Mouse (Mus musculus) kidney, postnatal 4 days (tissue): ENCODE measurements around the gene Tmem230.
A peak's percentile ranks its signal among the peaks of the same experiment; 100 is the strongest.

Experiments
- DNase-seq, 2 experiments: peaks; one replicate each; pipeline ENCODE4 v3.0.0; 2021; ENCODE audit warnings: mixed read lengths in 2 of 2

Tmem230 gene

DNA sequence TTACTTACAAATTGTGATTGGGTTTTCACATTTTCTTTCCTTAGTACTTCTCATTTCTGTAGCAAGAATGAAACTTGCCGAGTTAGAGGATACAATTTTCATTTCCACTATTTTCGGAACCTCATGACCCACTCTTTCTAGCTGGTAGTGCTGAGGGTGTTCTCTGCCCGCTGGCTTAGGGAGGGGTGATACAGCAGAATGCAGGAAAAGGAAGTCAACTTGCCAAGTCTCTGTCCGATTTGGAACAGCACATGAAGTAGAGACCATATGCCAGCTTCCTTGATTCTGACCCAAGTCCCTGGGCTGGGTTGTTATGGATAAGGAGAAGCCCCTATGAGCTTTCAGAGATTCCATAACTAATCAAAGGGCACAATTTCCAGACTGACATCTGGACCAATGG is 23.2 kb downstream of the Tmem230 start:
- no peak for DNase-seq

DNA sequence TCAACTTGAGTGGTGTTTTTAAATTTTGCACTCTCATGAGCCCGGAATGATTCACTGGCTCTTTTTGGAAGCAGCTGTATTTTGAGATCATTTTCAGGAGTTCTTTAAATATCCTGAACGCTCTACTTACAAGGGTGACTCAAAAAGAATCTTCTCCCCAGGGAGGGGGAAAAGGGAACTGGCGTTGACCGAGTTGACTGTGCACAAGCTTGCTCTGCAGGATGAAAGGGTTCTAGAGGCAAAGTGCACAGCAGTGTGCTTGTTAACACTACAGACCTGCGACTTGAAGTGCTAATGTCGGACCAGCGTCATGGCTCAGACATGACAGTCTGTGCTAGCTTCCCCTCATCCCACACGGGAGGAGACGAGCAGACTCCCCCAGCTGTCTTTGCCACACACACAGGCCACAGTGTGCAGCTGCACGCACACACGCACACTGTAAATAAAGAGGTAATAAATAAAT is 26.0 kb downstream of the Tmem230 start:
- DNase-seq: peak in 1 of 2 experiments; percentile 11

DNA sequence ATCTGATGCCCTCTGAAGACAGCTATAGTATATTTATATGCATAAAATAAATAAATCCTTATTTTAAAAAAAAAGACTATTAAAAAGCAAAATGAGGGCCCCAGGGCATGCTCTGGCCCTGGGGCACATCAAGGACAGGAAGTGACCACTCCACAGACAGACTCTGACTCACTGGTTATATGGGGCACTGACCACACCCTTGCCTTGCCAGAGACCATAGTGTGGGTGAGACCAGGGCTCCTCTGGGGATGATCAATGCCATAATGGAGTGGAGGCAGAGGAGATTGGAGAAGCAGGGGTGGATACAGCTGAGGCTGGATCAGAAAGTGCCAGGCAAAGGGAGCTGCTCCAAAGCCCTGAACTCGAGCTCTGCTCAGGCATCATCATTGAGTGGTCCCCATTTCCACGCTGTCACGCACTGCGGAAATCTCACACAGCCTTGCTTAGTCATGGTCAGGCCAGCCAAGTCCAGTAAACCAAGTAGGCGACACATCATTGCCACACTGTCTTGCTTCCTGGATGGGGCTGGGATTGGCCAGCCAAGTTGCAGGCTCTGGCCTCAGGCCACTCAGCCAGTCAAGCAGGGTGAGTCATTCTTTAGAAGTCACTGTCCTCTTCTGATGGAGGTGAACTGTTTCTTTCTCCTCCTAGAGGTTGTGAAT is 35.5 kb downstream of the Tmem230 start:
- DNase-seq: no peak

DNA sequence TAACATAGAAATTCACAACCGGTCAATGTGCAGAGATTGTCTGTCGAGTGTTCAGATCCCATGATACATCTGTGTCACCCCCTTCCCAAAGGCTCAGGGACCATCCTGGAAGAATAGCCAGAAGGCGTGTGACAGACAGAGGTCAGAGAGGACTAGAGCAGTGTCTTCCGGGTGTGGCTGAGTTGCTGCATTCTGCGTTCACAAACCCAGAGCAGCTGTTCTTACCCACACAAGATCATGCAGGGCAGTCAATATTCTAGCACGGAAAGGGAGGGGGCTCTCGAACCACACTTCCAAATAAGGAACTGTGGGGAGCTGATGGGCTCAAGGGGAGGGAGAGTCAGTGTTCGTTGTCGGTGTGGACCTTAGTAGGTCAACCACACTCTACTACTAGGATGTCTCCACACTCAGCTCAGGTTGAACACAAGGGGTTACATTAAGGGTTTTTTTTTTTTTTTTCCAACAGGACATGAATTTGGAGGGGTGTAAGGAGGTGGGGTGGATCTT is 36.7 kb downstream of the Tmem230 start:
- DNase-seq: no peak

DNA sequence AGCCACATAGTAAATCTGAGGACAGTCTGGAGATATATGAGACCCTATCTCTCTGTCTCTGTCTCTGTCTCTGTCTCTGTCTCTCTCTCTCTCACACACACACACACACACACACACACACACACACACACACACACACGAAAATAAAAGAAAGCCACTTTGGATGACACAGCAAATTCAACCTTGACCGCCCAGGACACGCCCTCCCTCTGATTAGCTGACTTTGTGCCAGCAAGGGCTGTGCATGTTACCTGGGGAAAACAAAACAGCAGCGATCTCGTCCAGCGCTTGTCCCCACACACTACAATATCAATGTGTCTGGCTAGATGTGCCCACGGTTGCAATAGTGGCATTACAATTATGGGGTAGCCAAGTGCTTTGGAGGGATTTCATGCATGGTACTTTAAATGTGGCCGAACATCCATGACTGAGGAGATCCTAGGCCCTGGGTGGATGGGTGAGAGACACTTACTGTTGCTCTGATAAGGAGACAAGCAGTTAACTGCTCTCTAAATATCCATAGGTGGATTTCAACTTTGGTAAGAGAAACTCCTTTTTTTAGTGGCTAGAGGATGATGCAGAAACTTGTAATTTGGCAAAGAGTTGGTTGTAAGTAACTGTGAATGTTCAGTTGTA is 39.2 kb downstream of the Tmem230 start:
- peak; percentile 10 to 12 for DNase-seq

DNA sequence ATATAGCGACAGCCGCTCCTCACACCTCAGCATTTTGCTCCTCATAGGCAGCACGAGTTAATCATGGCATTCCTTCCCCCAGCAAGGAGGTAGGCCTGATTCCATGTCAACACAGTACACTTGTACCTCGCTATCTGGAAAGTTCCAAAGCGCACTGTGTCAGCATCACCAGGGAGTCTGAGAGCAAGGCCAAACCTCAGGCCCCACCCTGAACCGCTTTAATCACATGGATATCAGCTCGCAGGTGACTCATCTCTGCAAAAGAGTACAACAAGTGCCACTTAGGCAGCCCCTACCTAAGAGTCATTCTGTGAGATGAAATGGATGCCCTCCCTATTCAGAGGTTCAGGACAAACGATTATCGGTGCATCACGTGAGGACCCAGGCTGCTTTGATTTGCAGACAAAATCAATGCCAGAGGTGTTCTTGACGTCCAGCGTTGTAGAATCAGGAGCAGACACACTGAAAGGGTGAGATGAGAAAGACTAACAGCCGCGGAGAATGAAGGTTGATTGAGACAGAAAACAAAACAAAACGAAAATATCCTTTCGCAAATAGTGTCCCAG is 41.2 kb downstream of the Tmem230 start:
- no peak for DNase-seq

DNA sequence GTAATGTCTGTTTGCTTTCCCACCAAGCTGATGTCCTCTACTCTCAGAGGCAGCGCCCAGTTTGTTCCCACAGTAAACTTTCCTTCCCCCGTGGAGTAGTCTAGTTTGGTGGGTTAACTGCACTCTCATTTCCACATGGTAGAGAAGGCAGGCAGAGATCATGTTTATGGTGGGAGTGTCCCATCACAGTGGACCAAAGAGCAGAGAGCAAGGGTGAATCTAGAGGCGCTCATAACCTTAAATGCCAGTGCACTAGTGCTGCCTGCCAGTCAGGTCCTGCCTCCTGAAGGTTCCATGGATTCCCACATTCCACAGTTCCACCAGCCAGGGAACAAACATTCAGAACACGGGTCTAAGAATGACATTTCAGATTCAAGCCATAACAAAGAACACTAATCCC is 42.1 kb downstream of the Tmem230 start:
- no peak for DNase-seq

DNA sequence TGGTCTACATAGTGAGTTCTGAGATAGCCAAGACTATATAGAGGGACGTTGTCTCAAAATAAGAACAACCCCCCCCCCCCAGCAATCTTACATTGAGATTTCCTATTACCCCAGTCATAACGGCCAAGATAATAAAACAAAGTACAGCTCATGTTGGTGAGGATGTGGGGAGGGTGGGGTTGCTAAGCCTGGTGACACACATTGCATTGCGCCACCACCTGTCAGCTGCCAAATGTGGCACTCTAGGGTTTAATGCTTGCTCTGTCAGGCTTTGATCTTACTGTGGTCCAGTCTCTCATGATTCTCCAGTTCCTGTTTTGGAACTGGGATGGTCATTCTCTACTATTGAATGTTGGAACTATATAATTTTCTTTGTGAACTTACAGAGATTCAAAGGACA is 43.8 kb downstream of the Tmem230 start:
- DNase-seq: no peak

DNA sequence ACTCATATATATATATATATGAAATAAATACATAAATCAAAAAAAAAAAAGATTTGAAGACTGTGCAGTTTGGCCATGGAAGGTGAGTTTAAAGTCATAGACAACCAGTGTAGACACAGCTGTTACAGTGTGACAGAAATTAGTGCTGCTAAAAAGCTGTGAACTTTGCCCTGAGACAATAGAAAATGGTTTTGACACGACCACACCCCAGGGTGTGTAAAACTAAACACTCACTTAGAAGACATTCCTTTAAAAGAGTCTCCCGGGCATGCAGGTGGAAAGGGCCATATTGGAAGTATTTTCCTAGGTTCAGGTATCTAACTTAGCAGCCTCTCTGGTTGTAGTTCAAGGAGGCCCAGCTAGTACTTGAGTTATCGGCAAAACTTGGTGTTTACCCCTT is 44.4 kb downstream of the Tmem230 start:
- no peak for DNase-seq

DNA sequence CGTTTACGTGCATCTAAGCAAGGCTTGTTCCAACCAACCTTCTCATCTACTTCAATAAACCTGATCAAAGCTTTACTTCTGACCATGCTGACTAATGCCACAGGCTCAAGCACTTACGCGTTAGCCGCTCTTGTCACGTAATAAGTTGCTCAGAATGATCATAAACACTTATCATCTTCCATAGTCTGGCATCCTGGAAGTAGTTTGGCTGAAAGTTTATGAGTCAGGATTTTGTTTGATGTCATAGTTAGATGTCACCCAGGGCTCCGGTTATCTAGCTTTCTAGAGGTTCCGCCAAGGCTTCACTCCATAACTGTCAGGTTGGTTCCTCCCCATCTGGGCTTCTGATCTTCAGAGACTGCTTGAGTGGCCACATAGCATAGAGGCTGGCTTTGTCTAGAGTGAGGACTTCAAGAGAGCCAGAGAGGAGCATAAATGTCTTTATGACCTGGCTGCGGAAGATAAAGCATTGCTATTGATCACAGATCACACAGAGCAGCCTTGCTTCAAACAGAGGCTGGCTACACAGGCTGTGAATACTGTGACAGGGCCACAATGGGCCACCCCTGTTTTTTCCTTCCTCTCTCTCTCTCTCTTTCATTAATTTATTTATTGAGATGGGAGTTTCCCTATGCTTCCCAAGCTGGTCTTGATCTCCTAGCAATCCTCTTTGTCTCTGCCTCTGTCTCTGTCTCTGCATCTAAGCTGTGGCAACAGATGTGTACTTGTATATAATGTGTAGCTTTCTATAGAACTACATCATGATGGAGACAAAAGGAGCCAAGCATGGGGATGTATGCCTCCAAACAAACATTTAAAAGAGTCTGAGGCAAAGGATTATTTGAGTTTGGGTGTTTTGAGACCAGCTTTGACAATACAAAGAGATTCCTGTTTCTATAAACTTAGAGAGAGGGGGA is 49.3 kb downstream of the Tmem230 start:
- no peak for DNase-seq

DNA sequence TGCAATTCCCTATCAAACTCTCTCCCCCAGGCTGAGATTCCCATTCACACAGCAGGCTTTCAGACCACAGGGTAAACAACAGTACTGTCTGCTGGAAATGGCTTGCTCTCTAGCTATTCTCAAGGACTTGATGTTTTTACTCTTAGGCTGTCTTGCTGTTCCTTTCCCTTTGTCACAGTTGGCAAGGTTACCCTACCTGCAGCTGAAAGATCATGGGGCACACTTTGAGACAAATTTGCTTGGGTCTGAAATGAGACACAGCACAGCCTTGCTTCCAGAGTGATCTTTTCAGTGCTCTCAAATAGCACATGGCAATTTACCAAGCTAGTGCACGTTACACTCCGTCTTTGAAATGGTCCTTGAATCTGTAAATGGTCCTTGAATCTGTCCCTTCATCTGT is 52.0 kb downstream of the Tmem230 start:
- no peak for DNase-seq

DNA sequence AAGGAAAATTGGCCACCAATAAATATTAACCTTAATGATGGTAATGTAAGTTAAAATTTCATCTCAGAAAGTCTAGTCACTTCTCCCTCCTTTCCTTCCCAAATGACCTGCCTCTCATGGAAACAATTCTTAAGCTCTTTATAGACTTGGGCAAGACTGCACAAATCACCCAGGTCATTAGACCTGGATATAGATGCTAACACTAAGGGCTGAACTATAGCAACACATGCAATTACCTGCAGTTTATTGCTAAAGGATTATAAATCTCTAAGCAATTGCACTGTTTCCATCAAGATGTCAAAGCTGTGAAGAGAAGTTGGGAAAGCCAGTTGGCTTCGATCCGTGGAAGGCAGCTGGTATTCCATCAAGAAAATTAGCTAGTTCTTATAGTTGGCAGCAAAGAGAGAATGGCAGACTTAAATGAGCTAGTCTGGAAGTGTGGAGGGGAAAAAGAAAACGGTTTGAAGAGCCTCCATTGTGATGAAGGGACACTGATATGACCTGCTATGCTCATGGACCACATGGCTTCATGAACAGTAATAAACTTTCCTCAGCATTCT is 56.9 kb downstream of the Tmem230 start:
- no peak for DNase-seq
